In the genomic region with DNA sequence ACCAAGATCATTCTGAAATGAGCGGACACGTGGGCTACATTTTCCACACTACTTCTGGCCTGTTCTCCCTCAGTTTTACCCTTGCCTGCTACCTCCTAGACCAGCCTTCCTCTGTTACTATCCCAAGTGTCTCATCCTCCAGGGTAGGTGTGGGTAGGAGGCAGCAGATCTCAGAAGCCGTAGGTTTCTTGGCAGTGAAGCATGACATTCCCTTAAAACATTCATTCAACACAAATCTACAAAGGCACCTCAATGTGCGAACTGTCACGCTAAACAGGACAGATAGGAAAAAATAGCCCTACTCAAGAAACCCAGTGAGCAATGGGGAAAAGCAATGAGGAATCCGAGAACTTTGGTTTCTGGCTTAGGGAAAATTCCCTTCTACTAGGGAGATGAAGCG, we compare ENCODE assay signal across 8 mouse cellular contexts. TPM values are rescaled to one million over a fixed set of nuclear protein-coding genes. Genes with fewer than 3 reads are reported as not detected.
DNase-seq lines count a peak whose midpoint lies in the region; ATAC-seq and TF ChIP-seq lines count a peak whose summit lies in the region.

No protein-coding gene starts in this region.

- no peak for TF ChIP-seq POLR2A in heart, adult 2 months (IDR thresholded peaks at IDR 0.05; ENCODE audit: insufficient read depth, low read depth, low read length)
- TF ChIP-seq POLR2A in bone marrow, adult 2 months (IDR thresholded peaks at IDR 0.05; ENCODE audit: borderline replicate concordance, control insufficient read depth, low read depth, low read length) = no peak

- WGBS in heart, embryonic 16.5 days = 61% methylated on average over 7 of the region's 7 CpGs
- WGBS in heart, adult 2 months = 71% methylated on average over 7 of the region's 7 CpGs
- WGBS in bone marrow, adult 2 months = 79% methylated on average over 7 of the region's 7 CpGs
- WGBS in hindbrain, embryonic 13.5 days = 54% methylated on average over 7 of the region's 7 CpGs
- 62% methylated on average over 7 of the region's 7 CpGs for WGBS in midbrain, embryonic 13.5 days

- no peaks in the 10 kb centered on the region for H3K9me3 ChIP-seq in heart, embryonic 16.5 days (replicated peaks; ENCODE audit: control insufficient read depth, low read length)
- H3K9me3 ChIP-seq in hindbrain, embryonic 13.5 days = no peaks in the 10 kb centered on the region
- no peaks in the 10 kb centered on the region for H3K9me3 ChIP-seq in midbrain, embryonic 13.5 days

- no peak for TF ChIP-seq CTCF in heart, adult 2 months (IDR thresholded peaks at IDR 0.05)
- no peak for TF ChIP-seq CTCF in bone marrow, adult 2 months (IDR thresholded peaks at IDR 0.05; ENCODE audit: control insufficient read depth, insufficient read depth, low read length)

- peak overlapping the region; percentile 91 for H3K9ac ChIP-seq in heart, embryonic 16.5 days (ENCODE audit: low read length)
- H3K9ac ChIP-seq in heart, adult 2 months (ENCODE audit: low read depth, low read length) = no peak overlapping the region
- peak overlapping the region; percentile 99 for H3K9ac ChIP-seq in hindbrain, embryonic 13.5 days
- peak overlapping the region; percentile 99 for H3K9ac ChIP-seq in midbrain, embryonic 13.5 days (replicated peaks)

- no peak for ATAC-seq in heart, embryonic 16.5 days (replicated peaks; ENCODE audit: extremely low read depth, insufficient read depth, low FRiP score)
- ATAC-seq in hindbrain, embryonic 13.5 days (ENCODE audit: low FRiP score) = no peak
- no peak for ATAC-seq in midbrain, embryonic 13.5 days

- no peak for TF ChIP-seq EP300 in heart, adult 2 months (IDR thresholded peaks at IDR 0.05; ENCODE audit: insufficient read depth, low read depth, low read length)

- no peak for DNase-seq in heart, adult 2 months
- no peak for DNase-seq in right cerebral cortex, postnatal 4 days
- DNase-seq in left cerebral cortex, adult 8-10 months (ENCODE audit: low spot score in 2 of 2) = no peak
- no peak for DNase-seq in Muller cell, postnatal 12 days (ENCODE audit: inconsistent ontology term)

- peak overlapping the region; percentile 98 for H3K27ac ChIP-seq in heart, embryonic 16.5 days (ENCODE audit: low read length)
- no peak overlapping the region; the same call in 1 of the 2 replicates for H3K27ac ChIP-seq in heart, adult 2 months
- no peak overlapping the region for H3K27ac ChIP-seq in bone marrow, adult 2 months (ENCODE audit: control insufficient read depth, insufficient read depth, low read depth, low read length, poor library complexity)
- H3K27ac ChIP-seq in hindbrain, embryonic 13.5 days = peak overlapping the region; percentile 100
- H3K27ac ChIP-seq in midbrain, embryonic 13.5 days = peak overlapping the region; percentile 100

- H3K79me2 ChIP-seq in heart, adult 2 months (replicated peaks; ENCODE audit: control insufficient read depth, insufficient read depth, low read length) = no peaks in the 10 kb centered on the region

- intact Hi-C loops in heart, adult 2 months (cut with DNase I) = loop anchor here (10.0 kb wide), 1 partner anchor 582 kb away; a partner anchor contains a TSS

- peak overlapping the region; percentile 68 for H3K4me3 ChIP-seq in heart, embryonic 16.5 days (ENCODE audit: low read length)
- no peak overlapping the region for H3K4me3 ChIP-seq in heart, adult 2 months
- peak overlapping the region; percentile 3 for H3K4me3 ChIP-seq in bone marrow, adult 2 months (replicated peaks; ENCODE audit: control insufficient read depth, low read depth, low read length)
- peak overlapping the region; percentile 83 for H3K4me3 ChIP-seq in hindbrain, embryonic 13.5 days
- H3K4me3 ChIP-seq in midbrain, embryonic 13.5 days (replicated peaks) = peak overlapping the region; percentile 83

- peak overlapping the region; percentile 29 for H3K4me2 ChIP-seq in heart, embryonic 16.5 days (ENCODE audit: low read depth, low read length)
- H3K4me2 ChIP-seq in hindbrain, embryonic 13.5 days = peak overlapping the region; percentile 99
- H3K4me2 ChIP-seq in midbrain, embryonic 13.5 days (replicated peaks) = peak overlapping the region; percentile 96

- H3K36me3 ChIP-seq in heart, embryonic 16.5 days (ENCODE audit: control insufficient read depth, insufficient read depth) = peaks cover 8% of the 10 kb centered on the region
- H3K36me3 ChIP-seq in heart, adult 2 months (ENCODE audit: control insufficient read depth, insufficient read depth, low read length) = peaks cover 7% of the 10 kb centered on the region; the same call in 1 of the 2 replicates
- H3K36me3 ChIP-seq in hindbrain, embryonic 13.5 days = peaks cover 20% of the 10 kb centered on the region
- peaks cover 21% of the 10 kb centered on the region for H3K36me3 ChIP-seq in midbrain, embryonic 13.5 days

- H3K4me1 ChIP-seq in heart, embryonic 16.5 days (ENCODE audit: control insufficient read depth, insufficient read depth, low read length) = peaks cover 51% of the 10 kb centered on the region
- H3K4me1 ChIP-seq in heart, adult 2 months (ENCODE audit: control insufficient read depth, insufficient read depth, low read length) = peaks cover 21% of the 10 kb centered on the region
- peaks cover 7% of the 10 kb centered on the region; the same call in 1 of the 2 replicates for H3K4me1 ChIP-seq in bone marrow, adult 2 months (ENCODE audit: control insufficient read depth, insufficient read depth, low read length)
- H3K4me1 ChIP-seq in hindbrain, embryonic 13.5 days (replicated peaks) = peaks cover 74% of the 10 kb centered on the region
- peaks cover 75% of the 10 kb centered on the region for H3K4me1 ChIP-seq in midbrain, embryonic 13.5 days (replicated peaks)

- no peaks in the 10 kb centered on the region for H3K27me3 ChIP-seq in heart, embryonic 16.5 days (ENCODE audit: control insufficient read depth, insufficient read depth, low read length)
- H3K27me3 ChIP-seq in heart, adult 2 months (ENCODE audit: control insufficient read depth, insufficient read depth, low read length) = no peaks in the 10 kb centered on the region
- no peaks in the 10 kb centered on the region for H3K27me3 ChIP-seq in hindbrain, embryonic 13.5 days
- H3K27me3 ChIP-seq in midbrain, embryonic 13.5 days = no peaks in the 10 kb centered on the region

RNA-seq across cellular contexts. Expression of a gene that starts 0.9 kb away (rescaled TPM):
- 17.3 and 18.2 TPM in 2 replicates for polyA plus RNA-seq in heart, embryonic 16.5 days (2015; fragmentation: Nextera tagmentation; extraction: Ambion mirVana)
- 10 to 100 TPM; 19.7 to 27.8 TPM for total RNA-seq in heart, adult 2 months (2021)
- 6.5 and 8.6 TPM in 2 replicates for polyA plus RNA-seq in heart, adult 2 months (2012; rRNA removed)
- 13.7 and 29.2 TPM in 2 replicates for polyA plus RNA-seq in bone marrow, adult 2 months (2011; ENCODE audit: insufficient read depth, insufficient read length, low replicate concordance, missing spikeins)
- 50.6 and 51.3 TPM in 2 replicates for polyA plus RNA-seq in hindbrain, embryonic 13.5 days (2015; fragmentation: Nextera tagmentation; extraction: Ambion mirVana)
- polyA plus RNA-seq in midbrain, embryonic 13.5 days (2015; fragmentation: Nextera tagmentation; extraction: Ambion mirVana) = 54.9 and 59.2 TPM in 2 replicates
- 10 to 100 TPM; 17.3 to 29.2 (median 21.9) TPM for total RNA-seq in left cerebral cortex, adult 8-10 months (2022)

RNA-seq across cellular contexts. Expression of a gene that starts 14.5 kb away (rescaled TPM):
- 39.6 and 45.2 TPM in 2 replicates for polyA plus RNA-seq in heart, embryonic 16.5 days (2015; fragmentation: Nextera tagmentation; extraction: Ambion mirVana)
- total RNA-seq in heart, adult 2 months (2021) = 10 to 100 TPM; 20.4 to 21.4 TPM
- 61.4 and 66.4 TPM in 2 replicates for polyA plus RNA-seq in heart, adult 2 months (2012; rRNA removed)
- 1.6 TPM in 1 of 2 replicates, not detected in the other for polyA plus RNA-seq in bone marrow, adult 2 months (2011; ENCODE audit: insufficient read depth, insufficient read length, low replicate concordance, missing spikeins)
- polyA plus RNA-seq in hindbrain, embryonic 13.5 days (2015; fragmentation: Nextera tagmentation; extraction: Ambion mirVana) = 7.1 and 8.7 TPM in 2 replicates
- polyA plus RNA-seq in midbrain, embryonic 13.5 days (2015; fragmentation: Nextera tagmentation; extraction: Ambion mirVana) = 4.9 and 7.0 TPM in 2 replicates
- total RNA-seq in left cerebral cortex, adult 8-10 months (2022) = 1 to 10 TPM; 3.3 to 4.8 (median 3.5) TPM

RNA-seq across cellular contexts. Expression of a gene that starts 17.1 kb away (rescaled TPM):
- polyA plus RNA-seq in heart, embryonic 16.5 days (2015; fragmentation: Nextera tagmentation; extraction: Ambion mirVana) = 25.4 and 27.6 TPM in 2 replicates
- 10 to 100 TPM; 27.9 to 32.1 TPM for total RNA-seq in heart, adult 2 months (2021)
- 19.9 and 29.8 TPM in 2 replicates for polyA plus RNA-seq in heart, adult 2 months (2012; rRNA removed)
- 5.1 and 9.1 TPM in 2 replicates for polyA plus RNA-seq in bone marrow, adult 2 months (2011; ENCODE audit: insufficient read depth, insufficient read length, low replicate concordance, missing spikeins)
- 34.9 and 35.5 TPM in 2 replicates for polyA plus RNA-seq in hindbrain, embryonic 13.5 days (2015; fragmentation: Nextera tagmentation; extraction: Ambion mirVana)
- polyA plus RNA-seq in midbrain, embryonic 13.5 days (2015; fragmentation: Nextera tagmentation; extraction: Ambion mirVana) = 41.8 and 47.7 TPM in 2 replicates
- total RNA-seq in left cerebral cortex, adult 8-10 months (2022) = 10 to 100 TPM; 38.0 to 43.7 (median 42.5) TPM

RNA-seq across cellular contexts. Expression of a gene that starts 17.3 kb away (rescaled TPM):
- polyA plus RNA-seq in heart, embryonic 16.5 days (2015; fragmentation: Nextera tagmentation; extraction: Ambion mirVana) = 134 and 135 TPM in 2 replicates
- total RNA-seq in heart, adult 2 months (2021) = 100 to 1,000 TPM; 102 to 113 TPM
- polyA plus RNA-seq in heart, adult 2 months (2012; rRNA removed) = 128 and 145 TPM in 2 replicates
- polyA plus RNA-seq in bone marrow, adult 2 months (2011; ENCODE audit: insufficient read depth, insufficient read length, low replicate concordance, missing spikeins) = 23.1 and 43.9 TPM in 2 replicates
- 103 and 105 TPM in 2 replicates for polyA plus RNA-seq in hindbrain, embryonic 13.5 days (2015; fragmentation: Nextera tagmentation; extraction: Ambion mirVana)
- polyA plus RNA-seq in midbrain, embryonic 13.5 days (2015; fragmentation: Nextera tagmentation; extraction: Ambion mirVana) = 92.2 and 105 TPM in 2 replicates
- total RNA-seq in left cerebral cortex, adult 8-10 months (2022) = 100 to 1,000 TPM in 3 of 4 experiments, 10 to 100 TPM in 1; 99.9 to 140 (median 114) TPM

RNA-seq across cellular contexts. Expression of a gene that starts 43.3 kb away (rescaled TPM):
- 13.3 and 19.8 TPM in 2 replicates for polyA plus RNA-seq in heart, embryonic 16.5 days (2015; fragmentation: Nextera tagmentation; extraction: Ambion mirVana)
- total RNA-seq in heart, adult 2 months (2021) = 10 to 100 TPM; 18.3 to 20.2 TPM
- 20.3 and 22.2 TPM in 2 replicates for polyA plus RNA-seq in heart, adult 2 months (2012; rRNA removed)
- polyA plus RNA-seq in bone marrow, adult 2 months (2011; ENCODE audit: insufficient read depth, insufficient read length, low replicate concordance, missing spikeins) = 49.6 and 54.5 TPM in 2 replicates
- 92.4 and 93.5 TPM in 2 replicates for polyA plus RNA-seq in hindbrain, embryonic 13.5 days (2015; fragmentation: Nextera tagmentation; extraction: Ambion mirVana)
- 83.5 and 91.9 TPM in 2 replicates for polyA plus RNA-seq in midbrain, embryonic 13.5 days (2015; fragmentation: Nextera tagmentation; extraction: Ambion mirVana)
- 100 to 1,000 TPM; 370 to 420 (median 387) TPM for total RNA-seq in left cerebral cortex, adult 8-10 months (2022)

Comparison
In these comparisons a context has a peak if more than half of its experiments do, and no peak if none do; other contexts are left out.
1. H3K27ac ChIP-seq: peak in heart, embryonic 16.5 days (single experiment), hindbrain, embryonic 13.5 days (single experiment) and midbrain, embryonic 13.5 days (single experiment); none in heart, adult 2 months (single experiment) and bone marrow, adult 2 months (single experiment).
2. H3K4me2 ChIP-seq: peak in every context shown above with its lines; median percentile 99 in hindbrain, embryonic 13.5 days; 96 in midbrain, embryonic 13.5 days; 29 in heart, embryonic 16.5 days.